Mouse (Mus musculus): Measurements from ENCODE around the gene Epha1. TPM values are rescaled to one million over a fixed set of nuclear protein-coding genes. Genes with fewer than 3 reads are reported as not detected.
A peak's percentile ranks its signal among the peaks of the same experiment; 100 is the strongest.

Gene Epha1
- polyA plus RNA-seq, 1 experiment from 2014 or later = 13.7 TPM

DNA sequence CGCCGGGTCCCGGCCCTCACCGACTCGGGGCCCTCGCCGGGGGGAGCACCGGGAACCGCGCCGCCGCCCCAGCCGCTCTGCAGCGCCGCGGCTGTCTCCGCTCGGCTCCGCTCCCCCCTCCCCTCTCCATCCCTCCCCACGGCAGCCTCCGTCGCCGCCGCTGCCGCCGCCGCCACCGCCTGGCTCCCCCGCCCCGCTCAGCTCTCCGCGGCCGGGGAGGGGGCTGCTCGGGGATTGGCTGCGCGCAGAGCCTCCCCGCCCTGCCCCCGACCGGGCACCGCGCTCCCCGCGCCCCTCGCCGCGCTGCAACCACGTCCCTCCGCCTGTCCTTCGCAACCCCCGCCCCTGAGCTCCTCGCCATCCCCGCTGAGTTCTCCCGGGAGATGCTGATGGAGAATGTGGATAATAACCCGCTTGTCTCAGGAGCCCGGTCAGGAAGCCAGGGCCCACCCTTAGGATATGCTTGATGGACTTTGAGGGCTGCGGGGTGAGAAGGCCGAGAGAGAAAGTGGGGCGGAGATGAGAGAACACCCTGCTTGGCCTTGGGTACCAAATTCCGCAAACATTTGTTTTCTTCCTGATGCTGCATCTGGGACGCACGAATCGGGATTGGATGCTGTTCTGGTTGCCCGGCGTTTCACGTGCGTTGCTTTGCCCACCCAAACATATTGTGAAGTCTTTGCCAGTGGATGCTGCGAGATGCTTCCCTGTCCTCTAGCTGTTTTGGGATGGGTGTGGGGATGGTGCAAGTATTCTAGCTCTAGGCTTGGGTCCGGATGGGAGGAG is 48.4 kb downstream of the Epha1 start, which contains the start of gene Fam131b:
Gene Fam131b, minus strand, starts transcription at position 162 of the 786 bp plus-strand sequence.
- WGBS = under 1% methylated on average over 44 of the region's 68 CpGs
- Histone ChIP-seq H3K4me3 (ENCODE audit: low read depth, low read length) (peak within 1 kb of the TSS; percentile 56), H3K36me3 (ENCODE audit: control insufficient read depth, insufficient read depth) (no peaks in the 10 kb centered on the region), H3K27ac (ENCODE audit: low read depth, low read length) (no peak within 1 kb of the TSS), H3K4me2 (replicated peaks; ENCODE audit: low read depth) (peak within 1 kb of the TSS; percentile 88), H3K27me3 (replicated peaks; ENCODE audit: control insufficient read depth, insufficient read depth, low read length) (peaks cover 37% of the 10 kb centered on the region), H3K9ac (ENCODE audit: low read depth, low read length) (no peak within 1 kb of the TSS), H3K4me1 (replicated peaks; ENCODE audit: control insufficient read depth, insufficient read depth, low read length) (no peaks in the 10 kb centered on the region), H3K9me3 (ENCODE audit: control insufficient read depth) (no peaks in the 10 kb centered on the region)
- no peak for TF ChIP-seq CTCF (IDR thresholded peaks at IDR 0.05; ENCODE audit: low read depth)
- peak; percentile 19; the same call in 1 of the 2 replicates for ATAC-seq

DNA sequence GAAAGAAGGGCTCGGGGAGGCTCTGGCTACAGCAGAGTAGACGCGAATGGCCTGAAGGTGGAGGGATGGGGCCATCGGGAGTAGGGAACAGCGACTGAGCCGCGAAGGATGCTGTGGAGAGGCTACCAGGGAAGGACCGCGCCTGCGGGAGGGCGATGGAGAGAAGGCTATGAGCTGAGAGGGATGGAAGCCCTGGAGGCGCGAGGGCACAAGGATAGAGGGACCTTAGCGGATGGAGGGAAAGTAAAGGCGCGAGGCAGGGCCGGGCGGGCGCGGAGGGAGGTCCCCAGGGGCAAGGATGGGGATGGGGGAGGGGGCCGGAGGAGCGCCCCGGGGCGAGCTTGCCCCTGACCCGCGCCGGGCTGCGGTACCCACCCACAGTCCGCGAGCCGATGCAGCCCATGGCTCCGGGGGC is 49.0 kb downstream of the Epha1 start:
- Histone ChIP-seq H3K9ac (ENCODE audit: low read depth, low read length) (no peak overlapping the region), H3K9me3 (ENCODE audit: control insufficient read depth) (no peaks in the 10 kb centered on the region), H3K27ac (ENCODE audit: low read depth, low read length) (no peak overlapping the region), H3K4me3 (ENCODE audit: low read depth, low read length) (peak overlapping the region; percentile 56), H3K27me3 (replicated peaks; ENCODE audit: control insufficient read depth, insufficient read depth, low read length) (peaks cover 37% of the 10 kb centered on the region), H3K4me2 (replicated peaks; ENCODE audit: low read depth) (peak overlapping the region; percentile 88), H3K4me1 (replicated peaks; ENCODE audit: control insufficient read depth, insufficient read depth, low read length) (no peaks in the 10 kb centered on the region), H3K36me3 (ENCODE audit: control insufficient read depth, insufficient read depth) (no peaks in the 10 kb centered on the region)
- no peak for TF ChIP-seq CTCF (IDR thresholded peaks at IDR 0.05; ENCODE audit: low read depth)
- ATAC-seq = peak; percentile 25; the same call in 1 of the 2 replicates
- under 1% methylated on average over 19 of the region's 32 CpGs for WGBS

DNA sequence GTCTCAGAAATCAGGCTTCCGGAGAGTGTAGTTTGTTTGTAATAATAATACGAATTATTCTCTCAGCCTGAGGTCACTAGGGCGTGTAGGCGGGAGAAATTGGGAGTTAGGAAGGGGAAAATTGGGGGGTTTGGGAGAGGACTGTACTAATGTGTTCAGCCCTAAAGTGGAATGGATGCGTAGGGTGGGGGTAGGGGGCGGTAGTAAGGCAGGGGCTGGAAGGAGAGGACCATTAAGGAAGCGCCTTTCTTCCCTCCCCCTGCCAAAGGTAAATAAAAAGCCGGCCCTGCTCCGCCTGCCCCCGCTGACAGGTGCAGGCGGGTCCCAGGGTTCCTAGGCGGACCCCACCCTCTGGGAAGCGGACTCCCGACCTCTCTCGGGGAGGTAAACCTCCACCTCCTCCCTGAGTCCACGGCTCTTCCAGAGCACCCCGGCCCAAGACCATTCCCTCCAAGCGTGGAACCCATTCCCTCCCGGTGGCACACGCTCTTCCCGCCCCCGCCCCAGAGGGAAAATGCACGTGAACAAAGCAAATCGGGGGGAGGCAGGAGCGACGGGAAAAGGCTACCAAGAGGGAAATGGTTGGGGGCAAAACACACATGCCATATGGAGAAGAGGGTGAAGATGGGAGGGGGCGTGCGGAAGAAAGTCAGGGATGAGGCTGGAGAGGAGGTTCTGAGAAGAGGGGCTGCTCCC is 49.5 kb downstream of the Epha1 start:
- 0 out of 2 replicates have a peak, but pooled peaks have one; percentile 10 for ATAC-seq
- Histone ChIP-seq H3K4me1 (replicated peaks; ENCODE audit: control insufficient read depth, insufficient read depth, low read length) (no peaks in the 10 kb centered on the region), H3K9ac (ENCODE audit: low read depth, low read length) (no peak overlapping the region), H3K27me3 (replicated peaks; ENCODE audit: control insufficient read depth, insufficient read depth, low read length) (peaks cover 37% of the 10 kb centered on the region), H3K27ac (ENCODE audit: low read depth, low read length) (no peak overlapping the region), H3K4me3 (ENCODE audit: low read depth, low read length) (peak overlapping the region; percentile 56), H3K4me2 (replicated peaks; ENCODE audit: low read depth) (peak overlapping the region; percentile 88), H3K36me3 (ENCODE audit: control insufficient read depth, insufficient read depth) (no peaks in the 10 kb centered on the region), H3K9me3 (ENCODE audit: control insufficient read depth) (no peaks in the 10 kb centered on the region)
- no peak for TF ChIP-seq CTCF (IDR thresholded peaks at IDR 0.05; ENCODE audit: low read depth)
- WGBS = 2% methylated on average over 28 of the region's 28 CpGs

DNA sequence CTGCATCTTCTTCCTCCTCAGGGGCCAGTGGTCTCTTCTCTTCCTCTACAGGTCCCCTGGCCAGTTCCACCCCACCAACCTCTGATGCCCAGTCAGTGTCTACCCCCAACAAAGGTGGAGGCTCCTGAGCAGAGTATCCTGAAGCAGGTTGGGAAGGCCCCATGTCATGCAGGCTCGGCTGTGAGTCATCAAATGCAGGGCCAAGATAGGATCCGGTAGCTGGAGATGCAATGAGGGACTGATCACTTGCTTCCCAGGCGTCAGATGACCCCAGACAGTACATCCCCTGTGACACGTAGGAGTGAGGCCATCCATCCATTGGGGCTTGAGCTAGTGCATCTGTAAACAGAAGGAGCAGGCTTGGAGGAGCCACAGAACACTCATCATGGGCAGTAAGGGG is 54.8 kb downstream of the Epha1 start:
- Histone ChIP-seq H3K4me1 (replicated peaks; ENCODE audit: control insufficient read depth, insufficient read depth, low read length) (no peaks in the 10 kb centered on the region), H3K9me3 (ENCODE audit: control insufficient read depth) (no peaks in the 10 kb centered on the region)
- no peak for ATAC-seq

DNA sequence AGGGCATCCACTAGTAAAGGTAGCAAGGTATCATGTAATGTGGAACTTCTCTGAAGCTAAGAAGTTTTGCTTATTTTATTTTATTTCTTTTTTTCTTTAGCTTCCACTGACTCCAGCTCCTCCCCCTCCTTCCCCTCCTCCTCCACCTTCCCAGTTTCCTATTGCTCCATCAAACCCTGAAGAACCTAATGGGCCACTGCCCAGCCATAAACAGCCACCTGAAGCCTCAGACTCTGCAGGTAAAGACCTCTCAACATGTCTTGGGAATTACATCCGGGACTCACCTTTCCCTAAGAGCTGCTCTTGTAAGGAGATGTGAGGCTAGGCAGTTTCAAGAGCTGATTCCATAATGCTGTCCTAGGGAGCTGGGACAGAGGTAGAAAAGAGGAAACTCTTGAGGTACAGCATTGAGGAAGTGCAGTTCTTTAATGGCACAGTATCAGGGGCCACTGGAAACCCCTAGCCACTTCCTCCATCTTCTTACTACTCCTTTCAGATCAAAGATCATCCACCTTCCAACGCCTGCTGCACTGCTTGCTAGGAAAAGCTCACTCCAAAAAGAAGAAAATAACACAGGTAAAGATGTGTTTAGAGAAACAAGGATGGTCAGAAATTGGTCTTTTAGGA is 62.5 kb downstream of the Epha1 start:
- Histone ChIP-seq H3K27ac (ENCODE audit: low read depth, low read length) (no peak overlapping the region), H3K9me3 (ENCODE audit: control insufficient read depth) (no peaks in the 10 kb centered on the region), H3K27me3 (replicated peaks; ENCODE audit: control insufficient read depth, insufficient read depth, low read length) (no peaks in the 10 kb centered on the region), H3K9ac (ENCODE audit: low read depth, low read length) (no peak overlapping the region), H3K36me3 (ENCODE audit: control insufficient read depth, insufficient read depth) (no peaks in the 10 kb centered on the region), H3K4me3 (ENCODE audit: low read depth, low read length) (no peak overlapping the region), H3K4me1 (replicated peaks; ENCODE audit: control insufficient read depth, insufficient read depth, low read length) (0 out of 2 replicates have a peak, but pooled peaks cover 3% of the 10 kb centered on the region), H3K4me2 (replicated peaks; ENCODE audit: low read depth) (no peak overlapping the region)
- peak; percentile 61 for ATAC-seq
- 57% methylated on average over 2 of the region's 2 CpGs for WGBS
- TF ChIP-seq CTCF (IDR thresholded peaks at IDR 0.05; ENCODE audit: low read depth) = no peak

More for the DNA sequence above, 54.8 kb downstream of the Epha1 start:
- no peak for TF ChIP-seq CTCF (IDR thresholded peaks at IDR 0.05; ENCODE audit: low read depth)
- H3K27me3 ChIP-seq (replicated peaks; ENCODE audit: control insufficient read depth, insufficient read depth, low read length) = peaks cover 19% of the 10 kb centered on the region
- H3K4me3 ChIP-seq (ENCODE audit: low read depth, low read length) = no peak overlapping the region
- no peak overlapping the region for H3K9ac ChIP-seq (ENCODE audit: low read depth, low read length)
- no peak overlapping the region for H3K27ac ChIP-seq (ENCODE audit: low read depth, low read length)
- 70% methylated on average over 4 of the region's 4 CpGs for WGBS
- no peaks in the 10 kb centered on the region for H3K36me3 ChIP-seq (ENCODE audit: control insufficient read depth, insufficient read depth)
- no peak overlapping the region for H3K4me2 ChIP-seq (replicated peaks; ENCODE audit: low read depth)
